Mouse (Mus musculus) heart, postnatal 4 days (tissue): ENCODE results near the gene Oas1a. TPM values are rescaled to one million over a fixed set of nuclear protein-coding genes. Genes with fewer than 3 reads are reported as not detected.

Experiments
- microRNA-seq, 2 experiments: library from miRNA; unstranded; fragments of <30 nt; microRNA quantifications; one replicate each; pipeline ENCODE4 v1.2.0; 2021 to 2022
- total RNA-seq, 2 experiments: library from RNA; stranded (reverse); gene quantifications; 2 replicates each; pipeline ENCODE4 v1.2.3; 2021

Oas1a gene
- total RNA-seq, 2 experiments from 2014 or later, result 0.36 to 0.38 TPM

Small RNA genes lying within 50 kb of the gene (microRNA-seq; reads per million reads assigned to microRNA genes)
- gene Gm22907, result 0 reads per million in 2 experiments

Other genes with a start within 250 kb of the Oas1a start
- 1 to 10 TPM in 1 of 2 experiments, under 1 TPM in 1; 0.97 to 1.5 TPM for gene Dtx1, start 195.6 kb downstream of the Oas1a start, total RNA-seq
- gene Oas2, start 157.7 kb downstream of the Oas1a start, total RNA-seq, result under 1 TPM in 1 of 2 experiments, not detected in 1; 0.24 TPM
- under 1 TPM; 0.07 to 0.14 TPM for gene Oas3, start 129.9 kb downstream of the Oas1a start, total RNA-seq
- gene Oas1e, start 112.0 kb downstream of the Oas1a start, total RNA-seq, result not detected
- under 1 TPM; 0.36 to 0.91 TPM for gene Oas1c, start 95.0 kb downstream of the Oas1a start, total RNA-seq
- gene Oas1f, start 60.2 kb downstream of the Oas1a start, total RNA-seq, result not detected
- not detected for gene Oas1h, start 46.1 kb downstream of the Oas1a start, total RNA-seq
- gene Oas1g, start 19.9 kb downstream of the Oas1a start, total RNA-seq, result not detected
- not detected for gene Oas1d, start 7.0 kb upstream of the Oas1a start, total RNA-seq
- under 1 TPM in 1 of 2 experiments, not detected in 1; 0.07 TPM for gene Rph3a, start 102.6 kb upstream of the Oas1a start, total RNA-seq